Mouse (Mus musculus) left cerebral cortex, adult 11 months (tissue): ENCODE data around the gene Prpmp5.
"Not testable (repeated sequence)": the region's sequence is repeated elsewhere in the genome, so short reads cannot be mapped to it uniquely, and the experiment has no call there.

Experiments used
- DNase-seq: peaks from one replicate; pipeline ENCODE4 v3.0.0; 2022; ENCODE audit warnings: low spot score

Gene Prpmp5

GRCm38 (mm10) chr6:132314657-132315056 is at the start of gene Prpmp5:
Gene Prpmp5, minus strand, starts transcription at chr6:132314757.
- not testable (repeated sequence) for DNase-seq

GRCm38 (mm10) chr6:132364034-132364433 is 49.5 kb upstream of the Prpmp5 start, which contains the start of gene Gm8882:
Gene Gm8882, minus strand, starts transcription at chr6:132364134.
- DNase-seq, result not testable (repeated sequence)
